Mouse (Mus musculus) small intestine, adult 2 months (tissue): Measurements from ENCODE around the gene Kctd10. TPM values are rescaled to one million over a fixed set of nuclear protein-coding genes. Genes with fewer than 3 reads are reported as not detected.
A peak's percentile ranks its signal among the peaks of the same experiment; 100 is the strongest.

Experiments used
- H3K27ac ChIP-seq: fragments of 200-500 bp; 2 replicates; pipeline ENCODE4 v1.5.1; 2012; ENCODE audit warnings: low read depth, low read length, control low read depth, inconsistent platforms; ENCODE audit not compliant: insufficient read depth
- H3K27me3 ChIP-seq: fragments of 200-500 bp; 2 replicates; pipeline ENCODE4 v1.6.1; 2012; ENCODE audit warnings: mild to moderate bottlenecking, moderate library complexity, low read length, inconsistent platforms; ENCODE audit not compliant: control insufficient read depth, insufficient read depth
- H3K36me3 ChIP-seq: fragments of 200-500 bp; 2 replicates; pipeline ENCODE4 v1.6.1; 2012; ENCODE audit warnings: mild to moderate bottlenecking, low read length, control low read depth, inconsistent platforms; ENCODE audit not compliant: control insufficient read depth, insufficient read depth
- H3K4me1 ChIP-seq: fragments of 200-500 bp; 2 replicates; pipeline ENCODE4 v1.6.1; 2012; ENCODE audit warnings: low read length, inconsistent platforms, mixed read lengths; ENCODE audit not compliant: control insufficient read depth, insufficient read depth, insufficient read length
- H3K4me3 ChIP-seq: fragments of 200-500 bp; 2 replicates; pipeline ENCODE4 v1.5.1; 2012; ENCODE audit warnings: low read depth, mild to moderate bottlenecking, control low read depth, inconsistent platforms, low read length, moderate library complexity
- CTCF ChIP-seq: fragments of 200-500 bp; IDR thresholded peaks from 2 replicates; pipeline ENCODE4 v1.5.1; 2012; ENCODE audit warnings: low read depth, mild to moderate bottlenecking, control low read depth, inconsistent platforms, low read length, moderate library complexity, mixed read lengths; ENCODE audit not compliant: insufficient replicate concordance, insufficient read length; ENCODE audit errors: extremely low read depth
- POLR2A ChIP-seq: fragments of 200-500 bp; IDR thresholded peaks from 2 replicates; pipeline ENCODE4 v1.6.1; 2012; ENCODE audit warnings: low read depth, mild to moderate bottlenecking, control low read depth, inconsistent platforms, low read length, moderate library complexity
- WGBS: fragments of 180-500 bp; shearing (Covaris S2); methylation state at CpG from one replicate; pipeline ENCODE4 v1.1.7; 2018; 5-methylcytosine and 5-hydroxymethylcytosine counted together
- polyA plus RNA-seq: library from polyadenylated mRNA; depleted of rRNA; stranded (reverse); fragments of >200 nt; gene quantifications from 2 replicates; pipeline ENCODE4 v1.2.3, GENCODE M21; 2012; rRNA removed

The Kctd10 gene
- 47.1 and 80.2 TPM in 2 replicates for polyA plus RNA-seq

DNA sequence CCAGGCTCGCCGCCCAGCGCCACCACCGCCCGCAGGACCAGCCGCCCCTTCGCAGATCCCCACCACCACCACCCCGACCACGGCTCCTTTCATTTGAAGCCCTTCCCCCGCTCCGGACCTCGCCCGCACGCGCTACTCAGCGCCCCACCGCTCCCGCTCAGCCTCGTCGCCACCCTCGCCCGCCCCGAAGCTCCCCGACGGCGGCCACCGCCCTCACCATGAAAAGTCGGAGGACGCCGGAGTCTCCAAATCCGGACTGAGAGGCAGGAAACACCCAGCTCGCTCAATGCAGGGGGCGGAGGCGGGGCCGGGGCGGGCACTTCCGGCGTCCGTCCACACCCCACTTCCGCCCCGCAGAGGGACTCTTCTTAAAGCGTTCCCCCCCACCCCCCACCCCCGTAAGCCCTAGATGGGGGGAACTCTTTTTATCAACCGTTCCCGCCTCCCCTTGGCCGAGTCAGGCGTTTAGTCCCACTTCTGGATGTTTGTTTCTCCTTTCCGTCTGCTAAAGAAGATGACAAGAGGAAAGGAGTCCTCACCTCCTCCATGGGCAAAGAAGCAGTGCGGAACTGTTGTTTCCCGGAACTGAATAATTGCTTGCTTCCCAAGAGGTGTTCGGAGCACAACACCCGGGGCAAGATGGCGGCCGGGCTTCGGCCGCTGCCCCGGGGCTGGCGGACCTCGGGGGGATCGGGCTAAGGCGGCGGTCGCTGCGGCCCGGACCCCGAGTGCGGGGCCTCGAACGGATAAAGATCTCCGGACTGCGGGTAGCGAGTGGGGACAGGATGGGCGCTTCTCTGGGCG, at the start of gene Kctd10, which contains the start of gene Ube3b:
Gene Kctd10 (minus strand): TSS at position 300 of the 804 bp plus-strand sequence.
Gene Ube3b (plus strand): TSS at position 399 of the 804 bp plus-strand sequence.
- H3K4me1 ChIP-seq: peaks cover 20% of the 10 kb centered on the region

GRCm38 (mm10) chr5:114429781-114430180, 49.5 kb upstream of the Kctd10 start:
- 56% methylated on average over 7 of the region's 7 CpGs for WGBS

More for the DNA sequence above, at the start of gene Kctd10, which contains the start of gene Ube3b:
- WGBS: 1% methylated on average over 73 of the region's 74 CpGs
- peak; percentile 17; the same call in 1 of the 2 replicates for TF ChIP-seq CTCF
- peak; percentile 92 for TF ChIP-seq POLR2A
- Histone ChIP-seq H3K27me3 (no peaks in the 10 kb centered on the region), H3K27ac (peak within 1 kb of the TSS; percentile 83), H3K36me3 (peaks cover 8% of the 10 kb centered on the region; the same call in 1 of the 2 replicates), H3K4me3 (peak within 1 kb of the TSS; percentile 69)

DNA sequence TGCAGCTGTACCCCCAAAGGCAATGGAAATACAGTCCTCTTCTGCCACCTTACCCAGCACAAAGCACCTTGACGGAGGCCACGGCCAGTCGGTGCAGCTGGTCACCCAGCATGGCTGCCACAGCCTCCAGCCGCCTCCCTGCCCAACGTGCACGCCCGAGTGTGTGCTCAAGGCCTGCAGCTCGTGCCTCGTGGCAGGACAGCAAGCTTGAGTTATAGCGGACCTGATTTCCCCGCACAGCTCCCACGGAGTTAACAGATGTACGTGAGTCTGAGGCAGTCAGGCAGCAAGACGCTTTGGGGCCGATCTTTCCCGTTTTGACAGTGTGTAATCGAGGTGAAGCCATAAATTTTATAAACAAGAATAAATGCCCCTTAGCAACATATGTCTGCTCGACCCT, 48.3 kb upstream of the Kctd10 start:
- no peaks in the 10 kb centered on the region for H3K36me3 ChIP-seq
- no peaks in the 10 kb centered on the region for H3K27me3 ChIP-seq
- TF ChIP-seq POLR2A: no peak
- no peak for TF ChIP-seq CTCF
- H3K4me3 ChIP-seq: no peak overlapping the region
- 59% methylated on average over 18 of the region's 18 CpGs for WGBS
- no peaks in the 10 kb centered on the region for H3K4me1 ChIP-seq
- H3K27ac ChIP-seq: no peak overlapping the region

More at GRCm38 (mm10) chr5:114429781-114430180, 49.5 kb upstream of the Kctd10 start:
- H3K27me3 ChIP-seq: no peaks in the 10 kb centered on the region
- no peaks in the 10 kb centered on the region for H3K4me1 ChIP-seq
- TF ChIP-seq POLR2A (no peak), CTCF (no peak)
- no peak overlapping the region for H3K4me3 ChIP-seq
- no peaks in the 10 kb centered on the region for H3K36me3 ChIP-seq
- no peak overlapping the region for H3K27ac ChIP-seq

- Histone ChIP-seq H3K27me3 (no peaks in the 10 kb centered on the region), H3K4me1 (no peaks in the 10 kb centered on the region), H3K27ac (no peak overlapping the region)
Observed at GRCm38 (mm10) chr5:114426732-114427131, 46.4 kb upstream of the Kctd10 start.

GRCm38 (mm10) chr5:114423961-114424360, 43.7 kb upstream of the Kctd10 start:
- H3K27ac ChIP-seq: no peak overlapping the region
- H3K36me3 ChIP-seq: peaks cover 19% of the 10 kb centered on the region
- no peak overlapping the region for H3K4me3 ChIP-seq
- 72% methylated on average over 5 of the region's 5 CpGs for WGBS
- TF ChIP-seq CTCF (no peak), POLR2A (no peak)
- H3K4me1 ChIP-seq: no peaks in the 10 kb centered on the region
- H3K27me3 ChIP-seq: no peaks in the 10 kb centered on the region

More at GRCm38 (mm10) chr5:114426732-114427131, 46.4 kb upstream of the Kctd10 start:
- H3K4me3 ChIP-seq: no peak overlapping the region
- no peaks in the 10 kb centered on the region for H3K36me3 ChIP-seq
- WGBS: 69% methylated on average over 6 of the region's 6 CpGs
- TF ChIP-seq POLR2A (no peak), CTCF (no peak)

- TF ChIP-seq CTCF: no peak
- WGBS: 21% methylated on average over 5 of the region's 5 CpGs
Observed at GRCm38 (mm10) chr5:114422591-114422990, 42.3 kb upstream of the Kctd10 start.

GRCm38 (mm10) chr5:114421561-114422298, 41.4 kb upstream of the Kctd10 start:
- Histone ChIP-seq H3K36me3 (peaks cover 39% of the 10 kb centered on the region), H3K4me3 (no peak overlapping the region), H3K27ac (no peak overlapping the region), H3K4me1 (no peaks in the 10 kb centered on the region), H3K27me3 (no peaks in the 10 kb centered on the region)
- TF ChIP-seq POLR2A (no peak), CTCF (no peak)
- WGBS: 59% methylated on average over 11 of the region's 11 CpGs

More at GRCm38 (mm10) chr5:114422591-114422990, 42.3 kb upstream of the Kctd10 start:
- Histone ChIP-seq H3K4me1 (no peaks in the 10 kb centered on the region), H3K36me3 (peaks cover 31% of the 10 kb centered on the region), H3K27ac (no peak overlapping the region), H3K27me3 (no peaks in the 10 kb centered on the region), H3K4me3 (no peak overlapping the region)
